Mouse (Mus musculus) splenic B cell, adult 2 months (primary cell): ENCODE results near the gene Atp13a2.

Experiments
- DNase-seq: peaks from one replicate; pipeline ENCODE4 v3.0.0-alpha.2; 2011; ENCODE audit warnings: low read depth, low spot score
- H3K27me3 ChIP-seq: 2 replicates; pipeline ENCODE4 v1.6.1; 2012; ENCODE audit warnings: mild to moderate bottlenecking, low read length, moderate library complexity, mixed read lengths; ENCODE audit not compliant: control insufficient read depth, poor library complexity, insufficient read depth, severe bottlenecking
- H3K36me3 ChIP-seq: 2 replicates; pipeline ENCODE4 v1.6.1; 2012; ENCODE audit warnings: mild to moderate bottlenecking, low read length, moderate library complexity, mixed read lengths; ENCODE audit not compliant: control insufficient read depth, poor library complexity, insufficient read depth, severe bottlenecking

Atp13a2 gene

DNA sequence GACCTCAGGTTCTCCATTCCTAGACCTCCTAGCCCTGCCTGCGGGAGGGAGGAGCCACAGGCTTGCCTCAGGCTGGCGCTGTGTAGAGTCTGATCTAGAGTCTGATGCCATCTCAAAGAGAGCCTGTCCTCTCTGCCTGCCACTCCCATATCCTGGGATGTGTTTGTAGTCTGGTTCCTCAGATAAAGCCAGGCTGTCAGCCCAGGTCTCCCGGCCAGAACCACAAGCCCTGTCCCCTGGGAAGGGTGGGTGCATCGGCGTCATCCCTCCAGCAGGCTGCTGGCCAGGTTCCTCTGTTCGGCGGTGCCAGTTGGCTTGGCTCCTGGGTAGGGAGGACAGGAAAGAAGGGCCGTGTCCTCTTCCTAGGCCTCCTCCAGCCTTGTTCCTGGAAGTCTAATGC is 21.4 kb downstream of the Atp13a2 start:
- H3K27me3 ChIP-seq, result no peaks in the 10 kb centered on the region
- DNase-seq, result no peak
- peaks cover 18% of the 10 kb centered on the region for H3K36me3 ChIP-seq

DNA sequence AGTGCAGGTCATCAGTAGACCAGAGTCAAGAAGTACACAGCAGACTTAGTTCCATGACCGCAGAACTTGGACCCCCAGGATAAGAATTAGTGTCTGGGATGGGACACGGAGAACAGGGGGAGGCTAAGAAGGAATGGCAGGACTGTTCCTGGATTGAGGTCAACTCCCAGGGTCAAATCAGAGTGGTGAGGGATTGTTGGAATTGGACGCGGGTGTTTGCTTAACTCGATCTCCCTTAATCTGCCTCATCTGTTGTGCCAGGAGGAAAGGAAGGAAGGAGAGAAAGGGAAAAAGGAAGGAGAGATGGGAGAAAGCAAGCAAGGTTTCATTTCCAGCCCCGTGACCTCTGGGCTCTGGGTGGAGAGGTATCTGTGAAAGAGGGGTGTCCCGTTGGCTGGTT is 23.4 kb downstream of the Atp13a2 start, which contains the start of gene Mfap2:
Mfap2 (plus strand) TSS at position 301 of the 400 bp plus-strand sequence.
- no peaks in the 10 kb centered on the region for H3K27me3 ChIP-seq
- no peak for DNase-seq
- peaks cover 2% of the 10 kb centered on the region for H3K36me3 ChIP-seq

DNA sequence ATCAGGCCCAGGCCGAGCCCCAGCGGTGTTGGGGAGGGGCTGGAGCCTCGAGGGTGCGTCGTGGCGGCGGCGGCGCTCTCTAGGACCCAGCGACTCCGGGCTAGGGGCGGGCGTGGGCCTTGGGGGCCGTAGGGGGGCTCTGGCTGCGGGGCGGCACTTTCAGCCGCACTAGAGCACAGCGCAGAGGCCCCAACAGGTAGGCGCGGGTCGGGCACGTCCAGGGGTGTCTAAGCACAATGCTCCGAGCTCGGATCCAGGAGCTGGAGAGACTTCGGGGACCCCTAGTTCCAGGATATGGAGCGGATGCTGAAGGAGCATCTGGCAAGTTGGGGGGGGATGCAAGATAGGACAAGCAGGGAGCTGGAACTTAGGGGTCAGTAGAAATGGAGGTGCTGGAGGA is 23.9 kb downstream of the Atp13a2 start:
- Histone ChIP-seq H3K36me3 (peaks cover 2% of the 10 kb centered on the region), H3K27me3 (no peaks in the 10 kb centered on the region)
- DNase-seq, result no peak

GRCm38 (mm10) chr4:141010941-141011429 is 24.3 kb downstream of the Atp13a2 start:
- DNase-seq, result no peak
- no peaks in the 10 kb centered on the region for H3K27me3 ChIP-seq

GRCm38 (mm10) chr4:141011556-141012328 is 25.1 kb downstream of the Atp13a2 start:
- no peaks in the 10 kb centered on the region for H3K27me3 ChIP-seq
- DNase-seq, result no peak
- 0 out of 2 replicates have a peak, but pooled peaks cover 2% of the 10 kb centered on the region for H3K36me3 ChIP-seq

More at GRCm38 (mm10) chr4:141010941-141011429, 24.3 kb downstream of the Atp13a2 start:
- H3K36me3 ChIP-seq, result peaks cover 2% of the 10 kb centered on the region

GRCm38 (mm10) chr4:141012558-141012957 is 25.9 kb downstream of the Atp13a2 start:
- Histone ChIP-seq H3K36me3 (no peaks in the 10 kb centered on the region), H3K27me3 (no peaks in the 10 kb centered on the region)
- no peak for DNase-seq

GRCm38 (mm10) chr4:141014114-141014513 is 27.4 kb downstream of the Atp13a2 start:
- no peak for DNase-seq
- H3K27me3 ChIP-seq, result no peaks in the 10 kb centered on the region
- no peaks in the 10 kb centered on the region for H3K36me3 ChIP-seq

- DNase-seq, result no peak
- Histone ChIP-seq H3K36me3 (no peaks in the 10 kb centered on the region), H3K27me3 (no peaks in the 10 kb centered on the region)
Observed at GRCm38 (mm10) chr4:141014856-141015255, 28.2 kb downstream of the Atp13a2 start.

- Histone ChIP-seq H3K36me3 (no peaks in the 10 kb centered on the region), H3K27me3 (no peaks in the 10 kb centered on the region)
- DNase-seq, result no peak
Observed at GRCm38 (mm10) chr4:141015356-141015755, 28.7 kb downstream of the Atp13a2 start.

DNA sequence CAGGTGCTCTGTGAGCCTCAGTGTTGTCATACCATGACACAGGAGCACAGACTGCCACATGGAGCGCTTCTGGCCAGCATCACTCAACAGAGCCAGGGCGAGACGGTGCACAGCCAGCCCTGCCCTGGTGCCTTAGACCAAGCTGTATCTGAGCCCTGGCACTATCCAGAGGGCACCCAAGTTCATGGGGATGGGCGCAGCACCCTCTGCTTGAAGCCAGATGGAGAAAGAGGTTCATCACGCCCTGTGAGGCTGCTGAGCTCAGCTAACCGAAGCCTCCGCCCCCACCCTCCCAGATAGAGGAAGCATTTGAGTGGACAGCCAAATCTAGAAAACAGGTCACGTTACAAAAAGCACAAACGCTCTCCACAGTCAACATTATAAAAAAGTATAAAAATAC is 29.6 kb downstream of the Atp13a2 start:
- H3K36me3 ChIP-seq, result no peaks in the 10 kb centered on the region
- H3K27me3 ChIP-seq, result no peaks in the 10 kb centered on the region
- peak; percentile 15 for DNase-seq

- no peaks in the 10 kb centered on the region for H3K27me3 ChIP-seq
- DNase-seq, result no peak
- H3K36me3 ChIP-seq, result no peaks in the 10 kb centered on the region
Observed at GRCm38 (mm10) chr4:141017657-141018436, 31.2 kb downstream of the Atp13a2 start.

GRCm38 (mm10) chr4:141020220-141020619 is 33.5 kb downstream of the Atp13a2 start:
- no peaks in the 10 kb centered on the region for H3K36me3 ChIP-seq
- no peak for DNase-seq
- H3K27me3 ChIP-seq, result no peaks in the 10 kb centered on the region

DNA sequence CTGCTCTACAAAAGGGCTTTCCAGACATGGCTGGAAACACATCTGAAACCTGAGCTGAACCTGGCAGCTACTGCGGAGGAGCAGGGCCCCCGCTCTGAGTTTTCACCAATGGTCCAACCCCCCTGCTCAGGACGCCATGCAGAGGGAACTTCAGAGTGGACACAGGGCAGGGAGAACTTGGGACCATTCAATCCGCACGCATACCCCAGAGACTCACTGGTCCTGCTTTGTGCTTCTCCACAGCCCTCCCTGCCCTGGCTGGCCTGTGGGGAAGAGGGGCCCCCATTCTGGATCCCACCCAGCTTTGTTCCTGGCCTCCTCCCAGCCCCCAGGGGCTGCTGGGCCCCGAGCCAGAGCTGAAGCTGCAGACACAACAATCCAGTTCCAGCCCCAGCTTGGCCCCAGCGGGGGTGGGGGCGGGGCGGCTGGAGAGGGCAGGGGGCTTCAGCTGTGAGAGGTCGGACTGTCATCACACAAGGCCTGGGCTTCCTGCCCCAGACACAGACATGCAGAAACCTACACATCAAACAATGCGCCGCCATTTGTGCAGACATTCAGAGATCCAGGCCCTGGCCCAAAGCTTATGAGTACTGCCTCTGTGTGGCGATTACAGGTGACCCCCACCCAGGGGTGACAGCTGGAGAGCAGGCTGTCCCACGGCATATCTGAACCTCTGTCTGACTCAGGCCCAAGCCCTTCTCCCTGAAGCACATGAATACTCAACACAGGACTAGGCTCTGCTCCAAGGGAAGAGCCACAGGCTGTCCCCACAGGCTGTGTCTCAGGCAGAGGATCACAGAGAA is 34.3 kb downstream of the Atp13a2 start:
- Histone ChIP-seq H3K27me3 (no peaks in the 10 kb centered on the region), H3K36me3 (no peaks in the 10 kb centered on the region)
- DNase-seq, result no peak

- DNase-seq, result no peak
- H3K36me3 ChIP-seq, result no peaks in the 10 kb centered on the region
- no peaks in the 10 kb centered on the region for H3K27me3 ChIP-seq
Observed at GRCm38 (mm10) chr4:141021614-141021929, 34.9 kb downstream of the Atp13a2 start.
